Mouse (Mus musculus): ENCODE measurements at regions not wholly inside any gene's neighbourhood (a gene's known extent, or its start where the extent isn't known, plus 50 kb on each side); places are given as distances from the start of the nearest gene placed in this dataset.
"Not testable (repeated sequence)": the region's sequence is repeated elsewhere in the genome, so short reads cannot be mapped to it uniquely, and the experiment has no call there.

DNA sequence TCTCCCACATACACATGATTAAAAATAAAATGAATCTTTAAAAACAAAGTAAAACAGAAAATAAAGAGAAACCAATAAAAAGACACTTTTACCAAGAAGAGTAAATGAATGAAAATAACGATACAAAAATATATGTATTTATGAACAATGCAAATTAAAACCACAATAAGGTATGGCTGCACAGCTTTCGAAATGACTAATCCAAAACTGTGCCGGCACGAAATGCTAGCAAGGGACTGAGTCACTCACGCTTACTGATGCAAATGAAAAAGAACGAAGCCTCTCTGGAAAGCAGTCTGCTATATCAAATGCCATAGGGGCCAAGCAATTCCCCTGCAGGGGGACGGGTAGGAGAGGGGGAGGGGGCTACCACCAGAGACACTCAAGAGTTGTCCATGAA lies 704.0 kb downstream of the 4930447A16Rik start:
- no peak overlapping the region for H3K9ac ChIP-seq
- TF ChIP-seq CTCF (IDR thresholded peaks at IDR 0.05; ENCODE audit: low read depth) = no peak
- no peak overlapping the region for H3K4me2 ChIP-seq (ENCODE audit: low read depth)
- H3K4me3 ChIP-seq (ENCODE audit: low read depth, low read length) = no peak overlapping the region
- no peak for ATAC-seq
- no peaks in the 10 kb centered on the region for H3K27me3 ChIP-seq (ENCODE audit: insufficient read depth, low read length)
- WGBS = 60% methylated on average over 7 of the region's 7 CpGs
- H3K27ac ChIP-seq (ENCODE audit: low read depth, low read length) = no peak overlapping the region
- no peaks in the 10 kb centered on the region for H3K4me1 ChIP-seq (ENCODE audit: insufficient read depth)
- no peak for DNase-seq
- no peaks in the 10 kb centered on the region for H3K36me3 ChIP-seq (ENCODE audit: insufficient read depth)
- H3K9me3 ChIP-seq (ENCODE audit: low read length) = no peaks in the 10 kb centered on the region

DNA sequence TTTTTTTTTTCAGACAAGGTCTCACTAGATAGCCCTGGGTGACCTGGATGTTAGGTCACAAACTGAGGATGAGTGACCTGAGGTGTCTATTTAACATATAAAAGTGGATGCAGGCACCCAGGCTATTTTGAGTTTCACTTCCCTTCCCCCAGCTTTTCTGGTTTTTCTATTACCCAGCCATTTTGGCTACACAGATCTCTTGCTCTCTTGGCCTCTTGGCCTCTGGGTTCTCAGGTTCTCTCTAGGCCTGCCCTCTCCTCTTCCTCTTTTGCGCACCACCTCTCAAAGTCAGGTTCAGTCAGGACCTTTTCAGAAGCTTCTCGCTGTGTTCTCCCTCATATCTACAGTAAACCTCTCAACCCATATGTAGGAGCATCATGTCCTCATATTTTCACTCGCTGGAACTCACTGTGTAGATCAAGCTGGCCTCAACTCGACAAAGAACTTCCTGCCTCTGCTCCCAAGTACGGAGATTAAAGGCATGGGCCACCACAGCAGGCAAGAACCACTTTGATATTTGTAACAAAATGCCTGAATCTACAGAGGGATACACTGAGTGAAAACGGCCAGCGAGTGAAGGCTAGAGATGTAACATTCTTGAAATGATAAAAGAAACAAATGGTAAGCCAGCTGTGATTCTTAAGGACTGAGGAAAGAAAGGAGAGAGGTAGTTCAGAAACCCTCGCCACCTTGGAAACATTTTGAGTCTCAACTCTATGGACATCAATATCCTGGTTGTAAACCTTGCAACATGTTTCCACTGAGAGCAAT lies 704.7 kb downstream of the 4930447A16Rik start:
- Histone ChIP-seq H3K27ac (ENCODE audit: low read depth, low read length) (no peak overlapping the region), H3K4me3 (ENCODE audit: low read depth, low read length) (no peak overlapping the region), H3K9me3 (ENCODE audit: low read length) (no peaks in the 10 kb centered on the region), H3K9ac (no peak overlapping the region), H3K27me3 (ENCODE audit: insufficient read depth, low read length) (no peaks in the 10 kb centered on the region), H3K4me2 (ENCODE audit: low read depth) (no peak overlapping the region), H3K4me1 (ENCODE audit: insufficient read depth) (no peaks in the 10 kb centered on the region), H3K36me3 (ENCODE audit: insufficient read depth) (no peaks in the 10 kb centered on the region)
- TF ChIP-seq CTCF (IDR thresholded peaks at IDR 0.05; ENCODE audit: low read depth) = no peak
- WGBS = 83% methylated on average over 8 of the region's 8 CpGs
- ATAC-seq (no peak), DNase-seq (no peak)

DNA sequence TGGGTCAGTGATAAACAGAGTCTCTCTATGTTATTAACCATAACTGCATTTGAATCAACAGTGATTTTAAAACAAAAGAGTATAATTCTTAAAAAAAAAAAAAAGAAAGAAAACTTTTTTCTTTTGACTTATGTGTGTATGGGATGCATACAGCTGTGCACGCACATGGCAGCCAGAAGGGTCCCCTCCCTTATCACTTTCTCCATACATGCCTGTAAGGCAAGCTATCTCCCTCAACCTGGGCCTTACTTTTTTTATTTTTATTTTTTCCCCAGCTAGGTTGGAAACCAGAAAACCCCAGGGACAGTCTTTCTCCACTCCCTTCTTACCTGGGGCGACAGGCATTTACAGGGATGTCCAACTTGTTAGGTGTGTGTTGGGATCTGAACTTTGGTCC lies 705.3 kb downstream of the 4930447A16Rik start:
- Histone ChIP-seq H3K27ac (ENCODE audit: low read depth, low read length) (no peak overlapping the region), H3K4me1 (ENCODE audit: insufficient read depth) (no peaks in the 10 kb centered on the region), H3K9ac (no peak overlapping the region), H3K27me3 (ENCODE audit: insufficient read depth, low read length) (no peaks in the 10 kb centered on the region), H3K36me3 (ENCODE audit: insufficient read depth) (no peaks in the 10 kb centered on the region), H3K4me2 (ENCODE audit: low read depth) (no peak overlapping the region), H3K9me3 (ENCODE audit: low read length) (no peaks in the 10 kb centered on the region), H3K4me3 (ENCODE audit: low read depth, low read length) (no peak overlapping the region)
- ATAC-seq = no peak
- 96% methylated on average over 2 of the region's 2 CpGs for WGBS
- no peak for DNase-seq
- no peak for TF ChIP-seq CTCF (IDR thresholded peaks at IDR 0.05; ENCODE audit: low read depth)

DNA sequence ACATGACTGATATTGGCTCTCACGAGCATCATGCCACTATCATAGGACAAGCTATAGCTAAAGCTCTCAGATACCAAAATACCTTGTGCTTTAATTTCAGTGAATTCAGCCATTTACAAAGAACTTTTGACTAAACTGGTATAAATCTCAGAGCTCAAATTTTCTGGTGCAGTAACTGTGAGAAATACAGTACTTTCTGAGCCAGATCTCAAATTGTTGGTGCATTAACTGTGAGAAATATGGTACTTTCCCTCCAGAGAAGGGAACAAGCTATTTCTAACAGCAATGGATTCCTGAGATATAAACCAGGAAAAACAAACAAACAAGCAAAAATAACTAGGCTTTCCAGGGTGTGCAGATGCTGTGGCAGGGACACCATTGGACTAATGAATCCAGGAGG lies 714.3 kb downstream of the 4930447A16Rik start:
- Histone ChIP-seq H3K4me1 (ENCODE audit: insufficient read depth) (no peaks in the 10 kb centered on the region), H3K27ac (ENCODE audit: low read depth, low read length) (no peak overlapping the region), H3K9ac (no peak overlapping the region), H3K4me3 (ENCODE audit: low read depth, low read length) (no peak overlapping the region), H3K27me3 (ENCODE audit: insufficient read depth, low read length) (no peaks in the 10 kb centered on the region), H3K4me2 (ENCODE audit: low read depth) (no peak overlapping the region), H3K9me3 (ENCODE audit: low read length) (no peaks in the 10 kb centered on the region), H3K36me3 (ENCODE audit: insufficient read depth) (no peaks in the 10 kb centered on the region)
- WGBS = 91% methylated on average over 1 of the region's 1 CpGs
- ATAC-seq (no peak), DNase-seq (no peak)
- no peak for TF ChIP-seq CTCF (IDR thresholded peaks at IDR 0.05; ENCODE audit: low read depth)

DNA sequence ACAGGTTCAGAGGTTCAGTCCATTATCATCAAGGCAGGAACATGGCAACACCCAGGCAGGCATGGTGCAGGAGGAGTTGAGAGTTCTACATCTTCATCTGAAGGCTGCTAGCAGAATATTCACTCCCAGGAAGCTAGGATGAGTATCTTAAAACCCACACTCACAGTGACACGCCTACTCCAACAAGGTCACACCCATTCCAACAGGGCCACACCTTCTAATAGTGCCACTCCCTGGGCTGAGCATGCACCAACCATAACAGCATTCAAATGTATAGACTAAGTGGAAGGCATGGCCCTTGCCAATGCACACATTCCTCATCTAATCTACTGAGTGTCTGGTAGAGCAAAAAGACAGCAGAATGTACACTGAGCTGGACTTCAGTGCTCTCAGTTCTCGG lies 718.1 kb downstream of the 4930447A16Rik start:
- no peaks in the 10 kb centered on the region for H3K4me1 ChIP-seq (ENCODE audit: insufficient read depth)
- no peak overlapping the region for H3K27ac ChIP-seq (ENCODE audit: low read depth, low read length)
- WGBS = 87% methylated on average over 2 of the region's 2 CpGs
- H3K27me3 ChIP-seq (ENCODE audit: insufficient read depth, low read length) = no peaks in the 10 kb centered on the region
- DNase-seq (no peak), ATAC-seq (no peak)
- no peaks in the 10 kb centered on the region for H3K36me3 ChIP-seq (ENCODE audit: insufficient read depth)
- H3K4me2 ChIP-seq (ENCODE audit: low read depth) = no peak overlapping the region
- H3K4me3 ChIP-seq (ENCODE audit: low read depth, low read length) = no peak overlapping the region
- TF ChIP-seq CTCF (IDR thresholded peaks at IDR 0.05; ENCODE audit: low read depth) = no peak
- H3K9me3 ChIP-seq (ENCODE audit: low read length) = no peaks in the 10 kb centered on the region
- no peak overlapping the region for H3K9ac ChIP-seq

DNA sequence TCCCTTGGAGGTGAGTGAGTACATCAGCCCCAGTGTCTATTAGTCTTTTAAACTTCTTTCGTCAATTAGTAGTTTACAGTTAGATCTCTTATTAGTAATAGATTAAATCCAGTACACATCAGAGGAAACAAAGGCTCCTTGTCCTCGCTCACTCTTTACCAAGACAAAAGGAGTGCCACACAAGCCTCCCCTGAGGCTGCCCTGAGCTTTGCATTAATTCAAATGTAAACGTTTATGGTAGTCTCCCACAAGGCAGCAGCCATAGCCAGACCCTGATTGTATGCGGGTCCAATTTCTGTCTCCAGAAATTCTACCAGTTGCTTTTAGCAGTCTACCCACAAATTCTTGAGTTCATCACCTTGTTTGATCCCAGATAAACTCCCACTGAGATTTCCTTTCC lies 726.3 kb downstream of the 4930447A16Rik start:
- H3K27ac ChIP-seq (ENCODE audit: low read depth, low read length) = no peak overlapping the region
- TF ChIP-seq CTCF (IDR thresholded peaks at IDR 0.05; ENCODE audit: low read depth) = no peak
- no peaks in the 10 kb centered on the region for H3K27me3 ChIP-seq (ENCODE audit: insufficient read depth, low read length)
- DNase-seq = no peak
- no peak for ATAC-seq
- H3K9ac ChIP-seq = no peak overlapping the region
- H3K36me3 ChIP-seq (ENCODE audit: insufficient read depth) = no peaks in the 10 kb centered on the region
- no peaks in the 10 kb centered on the region for H3K9me3 ChIP-seq (ENCODE audit: low read length)
- no peak overlapping the region for H3K4me2 ChIP-seq (ENCODE audit: low read depth)
- H3K4me3 ChIP-seq (ENCODE audit: low read depth, low read length) = no peak overlapping the region
- WGBS = 40% methylated on average over 4 of the region's 4 CpGs
- H3K4me1 ChIP-seq (ENCODE audit: insufficient read depth) = no peaks in the 10 kb centered on the region

DNA sequence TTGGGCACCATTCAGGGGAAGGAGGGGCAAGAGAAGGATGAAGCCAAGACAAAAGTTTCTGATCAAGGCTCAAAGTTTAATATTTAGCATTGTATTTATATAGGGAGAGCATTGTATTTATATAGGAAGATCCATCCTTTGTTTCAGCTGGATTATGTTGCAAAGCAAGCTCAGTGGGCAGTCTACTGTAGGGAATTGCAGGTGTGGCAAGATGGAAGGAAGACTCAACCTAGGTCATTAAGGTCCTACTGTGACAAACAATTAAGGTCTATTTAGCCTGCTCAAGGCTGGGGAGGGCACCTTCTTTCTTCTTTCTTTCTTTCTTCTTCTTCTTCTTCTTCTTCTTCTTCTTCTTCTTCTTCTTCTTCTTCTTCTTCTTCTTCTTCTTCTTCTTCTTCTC lies 728.5 kb downstream of the 4930447A16Rik start:
- H3K4me1 ChIP-seq (ENCODE audit: insufficient read depth); H3K27me3 ChIP-seq (ENCODE audit: insufficient read depth, low read length); H3K27ac ChIP-seq (ENCODE audit: low read depth, low read length); H3K4me2 ChIP-seq (ENCODE audit: low read depth); ATAC-seq; DNase-seq; H3K9ac ChIP-seq; H3K36me3 ChIP-seq (ENCODE audit: insufficient read depth); H3K4me3 ChIP-seq (ENCODE audit: low read depth, low read length); H3K9me3 ChIP-seq (ENCODE audit: low read length): not testable (repeated sequence)
